ENCODE assay signal across 9 mouse cellular contexts in the genomic region with DNA sequence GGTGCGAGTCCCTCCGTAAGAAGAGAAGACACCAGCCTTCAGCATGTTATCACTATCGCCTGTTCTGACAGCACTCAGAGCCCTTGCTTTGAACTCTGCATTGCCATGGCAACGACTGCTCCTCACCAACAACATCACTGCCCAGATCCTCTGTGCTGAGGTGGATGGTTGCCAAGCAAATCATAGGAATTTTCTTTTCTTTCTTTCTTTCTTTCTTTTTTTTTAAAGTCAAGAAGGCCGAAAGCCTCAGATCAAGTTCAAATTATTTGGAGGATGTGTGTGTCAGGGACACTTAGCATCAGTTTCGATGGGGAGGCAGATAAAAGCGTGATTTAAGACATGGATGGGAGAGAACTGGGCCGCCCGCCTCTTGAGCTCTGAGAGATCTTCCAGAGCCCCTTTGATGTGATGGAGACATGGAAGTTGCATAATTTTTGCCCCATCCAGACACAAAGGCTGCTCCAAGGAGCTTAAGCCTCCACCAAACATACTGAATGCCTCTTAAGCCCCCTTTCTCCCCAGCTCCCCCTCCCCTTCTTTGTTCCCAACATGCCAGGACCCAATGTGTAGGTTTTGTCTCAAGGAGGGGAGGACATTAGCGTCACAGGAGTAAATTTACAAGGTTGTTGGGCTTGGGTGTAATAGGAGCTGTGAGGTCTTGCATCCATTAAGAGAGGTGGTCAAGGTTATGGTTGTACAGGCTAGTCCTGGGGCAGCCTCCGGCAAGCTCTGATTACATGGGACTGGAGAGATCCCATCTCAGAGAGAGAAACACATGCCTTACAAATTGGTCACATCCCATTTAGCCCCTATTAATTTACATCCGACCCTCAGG.
DNase-seq lines count a peak whose midpoint lies in the region; ATAC-seq lines count a peak whose summit lies in the region.
"Had no signal": no experiment of that assay in that cellular context is flagged by ENCODE, and none has a peak within 500 bp of the region (broad histone marks: within the 10 kb centered on the region; RNA-seq: fewer than 3 reads in every experiment).

No protein-coding gene starts in this region.

- H3K9me3 ChIP-seq in heart, embryonic 10.5 days = no peaks in the 10 kb centered on the region
- H3K9me3 ChIP-seq in hindbrain, embryonic 16.5 days (ENCODE audit: control insufficient read depth, low read length) = no peaks in the 10 kb centered on the region

- peak overlapping the region; percentile 30; the same call in 1 of the 2 replicates for H3K27ac ChIP-seq in heart, embryonic 10.5 days
- H3K27ac ChIP-seq in hindbrain, embryonic 16.5 days (ENCODE audit: low read depth, low read length) = peak overlapping the region; percentile 61

- intact Hi-C loops in heart, postnatal 25 days (cut with DNase I) = no loop called here

- no peaks in the 10 kb centered on the region for H3K36me3 ChIP-seq in heart, embryonic 10.5 days
- H3K36me3 ChIP-seq in hindbrain, embryonic 16.5 days (ENCODE audit: control insufficient read depth, insufficient read depth, low read length) = no peaks in the 10 kb centered on the region

- ATAC-seq in hindbrain, embryonic 16.5 days = no peak
- no peak for ATAC-seq in megakaryocyte progenitor cell, adult 5-6 weeks (replicated peaks; ENCODE audit: poor library complexity)

- no peak overlapping the region for H3K4me2 ChIP-seq in hindbrain, embryonic 16.5 days (ENCODE audit: low read length)

- WGBS in heart, embryonic 10.5 days = 52% methylated on average over 12 of the region's 12 CpGs
- 30% methylated on average over 12 of the region's 12 CpGs for WGBS in hindbrain, embryonic 16.5 days

- H3K9ac ChIP-seq in hindbrain, embryonic 16.5 days (ENCODE audit: low read depth, low read length) = no peak overlapping the region

- H3K27me3 ChIP-seq in heart, embryonic 10.5 days (ENCODE audit: insufficient read depth, poor library complexity, severe bottlenecking) = peaks cover 38% of the 10 kb centered on the region
- no peaks in the 10 kb centered on the region for H3K27me3 ChIP-seq in hindbrain, embryonic 16.5 days (replicated peaks; ENCODE audit: control insufficient read depth, insufficient read depth, low read length)

- peak; percentile 83 for DNase-seq in heart, embryonic 10.5 days (ENCODE audit: low spot score)
- no peak for DNase-seq in heart, postnatal 25 days (ENCODE audit: low spot score)
- DNase-seq in embryo, embryonic 9.5 days (ENCODE audit: extremely low spot score) = peak; percentile 58
- peak; percentile 79 for DNase-seq in mesoderm, embryonic 11.5 days (ENCODE audit: low read depth, low spot score)
- no peak for DNase-seq in gastrocnemius, postnatal 4 days (ENCODE audit: low spot score in 2 of 2)
- DNase-seq in urinary bladder, postnatal 4 days (ENCODE audit: low spot score in 2 of 2) = no peak

- peaks cover 43% of the 10 kb centered on the region for H3K4me1 ChIP-seq in heart, embryonic 10.5 days
- H3K4me1 ChIP-seq in hindbrain, embryonic 16.5 days (ENCODE audit: control insufficient read depth, insufficient read depth, low read depth, low read length) = peaks cover 16% of the 10 kb centered on the region

- H3K4me3 ChIP-seq in heart, embryonic 10.5 days = no peak overlapping the region
- H3K4me3 ChIP-seq in hindbrain, embryonic 16.5 days (ENCODE audit: low read length) = no peak overlapping the region
- H3K4me3 ChIP-seq: erythroblast, embryonic 14.5 days had no signal

Comparison
In these comparisons a context has a peak if more than half of its experiments do, and no peak if none do; other contexts are left out.
1. DNase-seq: peak in heart, embryonic 10.5 days (single experiment), embryo, embryonic 9.5 days (single experiment) and mesoderm, embryonic 11.5 days (single experiment); none in heart, postnatal 25 days (single experiment), gastrocnemius, postnatal 4 days (0 of 2) and urinary bladder, postnatal 4 days (0 of 2).